Mouse (Mus musculus) olfactory bulb, adult 2 months (tissue): ENCODE measurements around the gene Btbd16. TPM values are rescaled to one million over a fixed set of nuclear protein-coding genes. Genes with fewer than 3 reads are reported as not detected.

Experiments used
- H3K27ac ChIP-seq: fragments of 200-500 bp; 2 replicates; pipeline ENCODE4 v1.5.1; 2012; ENCODE audit warnings: low read depth, low read length; ENCODE audit not compliant: insufficient read depth
- H3K4me1 ChIP-seq: fragments of 200-500 bp; 2 replicates; pipeline ENCODE4 v1.6.1; 2012; ENCODE audit warnings: low read length; ENCODE audit not compliant: control insufficient read depth, insufficient read depth
- H3K4me3 ChIP-seq: fragments of 200-500 bp; 2 replicates; pipeline ENCODE4 v1.5.1; 2012; ENCODE audit warnings: mild to moderate bottlenecking, low read depth, low read length, moderate library complexity; ENCODE audit not compliant: insufficient read depth
- CTCF ChIP-seq: fragments of 200-500 bp; IDR thresholded peaks from 2 replicates; pipeline ENCODE4 v1.5.1; 2012; ENCODE audit warnings: low read depth, mild to moderate bottlenecking, low read length, moderate library complexity; ENCODE audit not compliant: insufficient read depth
- POLR2A ChIP-seq: fragments of 200-500 bp; IDR thresholded peaks from 2 replicates; pipeline ENCODE4 v1.6.1; 2012; ENCODE audit warnings: mild to moderate bottlenecking, low read depth, low read length, moderate library complexity; ENCODE audit not compliant: insufficient read depth
- WGBS: fragments of 180-500 bp; shearing (Covaris S2); methylation state at CpG from one replicate; pipeline ENCODE4 v1.1.7; 2018; 5-methylcytosine and 5-hydroxymethylcytosine counted together
- polyA plus RNA-seq: library from polyadenylated mRNA; stranded (reverse); fragments of >200 nt; gene quantifications from 2 replicates; pipeline ENCODE4 v1.2.4, GENCODE M21; 2012; ENCODE audit warnings: low replicate concordance; ENCODE audit not compliant: missing spikeins, insufficient read depth, insufficient read length

Btbd16 gene
- not detected in 2 replicates for polyA plus RNA-seq

DNA sequence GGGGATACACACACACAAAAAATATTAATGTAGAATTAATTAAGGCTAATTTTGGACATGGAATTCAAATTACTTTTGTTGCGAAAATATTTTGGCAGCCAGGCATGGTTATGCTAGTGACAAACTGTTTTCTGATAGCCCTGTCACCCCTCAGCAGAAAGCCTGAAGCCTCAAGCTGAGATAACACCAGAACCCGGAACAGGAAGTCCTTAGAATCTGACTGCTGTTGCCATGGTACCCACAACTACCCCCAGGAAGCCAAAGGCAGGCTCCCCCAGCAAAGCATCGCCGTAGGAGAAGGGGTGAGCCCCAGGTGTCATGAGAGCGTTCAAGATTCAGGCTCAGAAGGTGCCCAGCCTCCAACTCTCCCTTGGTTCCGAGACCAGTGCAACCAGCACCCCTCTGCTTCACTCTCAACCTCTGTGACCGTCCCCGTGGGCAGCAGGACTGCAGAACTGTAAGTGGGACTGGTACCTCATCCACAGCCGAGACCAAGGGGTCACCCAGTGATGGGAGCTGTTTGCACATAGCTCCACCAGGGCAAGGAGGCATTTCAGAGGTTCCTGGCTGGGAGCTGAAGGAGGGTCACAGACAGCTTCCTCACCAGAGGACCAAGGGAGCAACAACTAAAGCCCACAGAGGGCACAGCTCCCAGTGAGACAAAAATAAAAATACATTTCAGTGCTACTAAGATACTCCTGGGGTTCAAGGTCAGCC is at the start of gene Btbd16:
Gene Btbd16, plus strand, starts transcription at position 156 of the 717 bp plus-strand sequence.
- no peak for TF ChIP-seq CTCF
- no peak for TF ChIP-seq POLR2A
- Histone ChIP-seq H3K4me3 (no peak within 1 kb of the TSS), H3K4me1 (peaks cover 8% of the 10 kb centered on the region), H3K27ac (no peak within 1 kb of the TSS)
- 56% methylated on average over 9 of the region's 9 CpGs for WGBS

DNA sequence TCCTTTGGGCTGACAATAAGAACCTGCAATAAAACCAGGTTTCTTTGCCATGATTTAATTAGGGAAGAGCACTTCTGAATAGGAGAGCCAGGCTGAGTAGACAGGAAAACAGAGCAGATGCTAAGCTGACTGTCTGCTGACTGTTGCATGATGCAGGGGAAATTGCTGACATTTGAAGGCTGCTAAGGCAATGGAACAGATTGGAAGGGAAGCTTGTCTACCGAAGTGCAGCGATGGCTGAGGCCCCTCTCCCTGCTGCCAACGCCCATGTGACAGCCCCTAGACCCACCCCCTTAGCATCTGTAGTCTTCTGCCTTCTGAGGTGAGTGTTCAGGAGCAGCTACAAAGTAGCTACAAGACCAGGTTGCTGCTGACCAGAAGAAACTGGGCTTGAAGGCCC is 47.7 kb upstream of the Btbd16 start:
- 70% methylated on average over 3 of the region's 3 CpGs for WGBS
- Histone ChIP-seq H3K4me3 (no peak overlapping the region), H3K4me1 (peaks cover 10% of the 10 kb centered on the region), H3K27ac (no peak overlapping the region)
- TF ChIP-seq CTCF: no peak
- no peak for TF ChIP-seq POLR2A

DNA sequence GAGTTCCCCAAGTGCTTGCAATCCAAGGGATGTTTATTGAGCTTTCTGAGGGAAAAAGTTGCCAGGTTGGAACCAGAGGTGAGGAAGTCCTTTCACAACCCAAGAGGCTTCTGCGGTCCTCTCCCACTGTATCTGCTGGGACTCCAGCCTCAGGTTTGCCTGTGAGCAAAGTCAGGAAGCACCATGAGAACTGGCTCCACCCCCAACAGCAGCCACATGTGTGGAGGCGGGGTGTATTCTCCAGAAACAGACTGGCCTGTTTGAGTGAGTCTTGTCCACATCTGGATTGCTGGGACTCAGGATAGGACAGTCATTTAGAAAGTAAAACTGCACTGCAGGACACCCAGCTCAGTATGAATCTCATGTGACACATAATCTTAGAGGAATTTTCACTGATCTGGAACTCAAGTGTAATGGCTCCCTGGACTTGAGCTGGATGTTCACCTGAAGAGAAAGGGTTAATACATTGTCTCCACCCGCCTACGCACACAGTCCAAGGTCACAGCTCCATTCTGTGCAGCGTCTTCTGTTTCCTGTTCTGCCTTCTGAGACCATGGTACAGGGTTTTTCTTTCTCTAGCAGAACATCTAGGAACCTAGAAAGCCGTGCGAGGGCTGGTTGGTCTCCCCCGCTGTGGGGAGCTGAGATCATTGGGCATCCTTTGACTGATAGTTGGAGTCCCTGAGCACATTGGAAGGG is 47.0 kb upstream of the Btbd16 start:
- peaks cover 16% of the 10 kb centered on the region for H3K4me1 ChIP-seq
- H3K27ac ChIP-seq: no peak overlapping the region
- no peak overlapping the region for H3K4me3 ChIP-seq
- TF ChIP-seq POLR2A (no peak), CTCF (no peak)
- WGBS: 74% methylated on average over 8 of the region's 8 CpGs

DNA sequence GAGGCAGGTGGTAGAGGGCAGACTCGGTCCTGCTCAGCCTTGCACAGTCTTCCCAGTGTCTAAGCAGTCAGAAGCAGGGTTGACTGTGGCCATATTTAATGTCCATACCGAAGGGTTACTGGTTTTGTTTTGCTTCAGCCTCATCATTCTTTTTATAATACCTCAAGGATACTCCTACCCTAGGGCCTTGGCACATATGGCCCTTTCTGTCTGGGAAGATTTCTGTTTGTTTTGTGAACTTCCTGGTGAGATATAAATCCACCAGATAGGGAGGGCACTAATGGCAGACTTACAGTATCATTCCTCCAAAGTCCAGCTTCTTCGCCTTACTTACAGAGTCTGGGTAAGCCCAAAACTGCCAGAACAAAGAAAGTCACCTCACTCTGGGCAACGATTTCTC is 46.3 kb upstream of the Btbd16 start:
- Histone ChIP-seq H3K27ac (no peak overlapping the region), H3K4me3 (no peak overlapping the region), H3K4me1 (peaks cover 18% of the 10 kb centered on the region)
- TF ChIP-seq CTCF: no peak
- TF ChIP-seq POLR2A: no peak
- WGBS: 86% methylated on average over 4 of the region's 4 CpGs

DNA sequence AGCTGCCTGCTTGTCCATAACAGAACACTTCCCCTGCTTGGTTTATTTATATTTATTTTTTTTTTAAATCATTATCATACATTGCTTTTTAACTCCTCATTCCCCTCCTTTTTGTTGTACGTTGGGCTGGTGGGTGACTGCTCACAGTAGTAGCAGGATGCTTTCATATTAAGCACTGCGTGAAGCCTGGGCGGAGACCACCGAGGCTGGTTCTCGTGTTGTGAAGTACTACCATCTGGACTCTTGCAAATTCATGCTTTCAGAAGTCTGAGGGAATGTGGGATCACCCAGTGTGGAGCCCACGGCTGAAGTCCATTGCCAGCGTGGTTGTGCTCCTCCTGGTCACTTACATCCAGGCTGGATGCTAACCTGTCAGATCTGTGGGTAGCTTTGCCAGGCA is 42.1 kb upstream of the Btbd16 start:
- 52% methylated on average over 7 of the region's 7 CpGs for WGBS
- H3K27ac ChIP-seq: peak overlapping the region; percentile 16; the same call in 1 of the 2 replicates

DNA sequence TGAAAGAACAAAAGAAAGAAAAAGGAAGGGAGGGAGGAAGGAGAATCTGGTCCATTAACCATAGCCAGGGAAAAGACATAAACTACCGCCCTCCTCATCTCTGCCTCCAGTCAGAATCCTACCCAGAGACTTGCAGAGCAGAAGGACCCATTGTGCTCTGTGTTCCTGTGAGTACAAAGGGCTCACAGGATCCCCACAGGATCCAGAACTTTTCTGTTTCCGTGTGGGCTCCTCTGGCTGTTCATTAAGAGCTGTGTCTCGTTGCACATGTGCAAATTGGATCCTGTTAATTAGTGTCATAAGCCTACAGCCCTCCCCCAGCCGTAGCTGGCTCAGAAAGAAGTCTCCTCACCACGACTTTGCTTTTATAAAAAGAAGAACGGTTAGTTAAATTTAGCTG is 41.0 kb upstream of the Btbd16 start:
- Histone ChIP-seq H3K27ac (peak overlapping the region; percentile 45; the same call in 1 of the 2 replicates), H3K4me1 (peaks cover 31% of the 10 kb centered on the region), H3K4me3 (no peak overlapping the region)
- TF ChIP-seq CTCF (no peak), POLR2A (no peak)
- WGBS: 9% methylated on average over 6 of the region's 6 CpGs

More for the DNA sequence above, 42.1 kb upstream of the Btbd16 start:
- peaks cover 26% of the 10 kb centered on the region for H3K4me1 ChIP-seq
- H3K4me3 ChIP-seq: no peak overlapping the region
- no peak for TF ChIP-seq POLR2A
- no peak for TF ChIP-seq CTCF

DNA sequence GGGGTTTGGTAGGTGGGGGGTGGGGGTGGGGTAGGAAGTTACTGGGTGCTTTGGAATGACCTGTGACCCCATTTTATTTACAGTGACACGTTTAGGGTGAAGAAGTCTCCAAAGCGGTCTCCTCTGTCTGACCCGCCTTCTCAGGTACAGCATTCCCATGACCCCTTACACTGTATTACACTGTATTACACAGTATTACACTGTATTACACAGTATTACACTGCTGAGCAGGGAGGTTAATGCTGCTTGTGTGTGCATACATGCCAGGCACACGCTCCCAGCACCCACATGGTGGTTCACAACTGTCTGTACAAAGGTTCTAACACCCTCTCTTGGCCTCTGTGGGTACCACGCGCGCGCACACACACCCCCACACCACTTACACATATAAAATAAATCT is 40.4 kb upstream of the Btbd16 start:
- 89% methylated on average over 8 of the region's 8 CpGs for WGBS
- TF ChIP-seq CTCF (no peak), POLR2A (no peak)
- Histone ChIP-seq H3K4me1 (peaks cover 31% of the 10 kb centered on the region), H3K27ac (no peak overlapping the region), H3K4me3 (no peak overlapping the region)

DNA sequence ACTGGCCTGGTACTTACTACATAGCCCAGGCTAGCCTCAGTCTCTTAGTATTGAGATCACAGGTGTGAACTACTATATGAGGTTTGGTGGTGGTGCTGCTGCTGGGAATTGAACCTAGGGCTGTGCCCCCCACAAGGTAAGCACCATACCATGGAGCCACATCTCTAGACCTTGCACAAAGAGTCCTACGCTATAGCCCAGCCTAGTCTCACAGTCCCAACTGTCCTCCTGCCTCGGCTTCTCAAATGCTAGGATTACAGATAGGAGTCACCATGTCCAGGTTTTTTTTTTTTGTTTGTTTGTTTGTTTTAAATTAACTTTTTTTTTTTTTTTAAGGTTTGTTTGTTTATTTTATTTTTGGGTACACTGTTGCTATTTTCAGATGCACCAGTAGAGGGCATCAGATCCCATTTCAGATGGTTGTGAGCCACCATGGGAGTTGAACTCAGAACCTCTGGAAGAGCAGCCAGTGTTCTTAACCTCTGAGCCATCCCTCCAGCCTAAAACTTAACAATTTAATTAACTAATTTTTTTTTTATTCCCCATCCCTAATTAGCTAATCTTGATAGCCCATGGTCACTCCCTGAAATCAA is 39.6 kb upstream of the Btbd16 start:
- no peak for TF ChIP-seq CTCF
- no peak for TF ChIP-seq POLR2A
- H3K4me1 ChIP-seq: peaks cover 31% of the 10 kb centered on the region
- no peak overlapping the region for H3K27ac ChIP-seq
- H3K4me3 ChIP-seq: no peak overlapping the region
- WGBS: 94% methylated on average over 2 of the region's 2 CpGs

DNA sequence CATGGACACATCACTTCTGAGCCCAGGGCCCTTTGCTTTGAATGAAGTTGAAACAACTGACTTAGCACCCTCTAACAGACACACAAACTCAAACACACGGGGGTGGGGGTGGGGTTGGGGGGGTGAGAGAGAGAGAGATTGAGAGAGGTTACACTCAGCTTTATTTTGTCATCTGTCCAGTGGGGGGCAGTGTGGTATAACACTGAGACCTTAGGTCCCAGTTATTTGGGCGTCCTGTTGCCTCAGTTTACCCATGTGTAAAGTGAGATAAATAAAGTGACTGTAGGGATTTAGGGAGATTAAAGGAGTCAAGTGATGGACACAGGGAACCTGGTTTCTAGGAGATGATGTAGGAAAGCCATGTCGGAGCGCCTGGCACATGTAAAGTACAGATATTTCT is 32.8 kb upstream of the Btbd16 start:
- no peak overlapping the region for H3K4me3 ChIP-seq
- H3K4me1 ChIP-seq: peaks cover 10% of the 10 kb centered on the region
- H3K27ac ChIP-seq: no peak overlapping the region
- 78% methylated on average over 4 of the region's 4 CpGs for WGBS
- TF ChIP-seq CTCF (no peak), POLR2A (no peak)
